Mouse (Mus musculus): ENCODE data around the gene Tmem253.

DNA sequence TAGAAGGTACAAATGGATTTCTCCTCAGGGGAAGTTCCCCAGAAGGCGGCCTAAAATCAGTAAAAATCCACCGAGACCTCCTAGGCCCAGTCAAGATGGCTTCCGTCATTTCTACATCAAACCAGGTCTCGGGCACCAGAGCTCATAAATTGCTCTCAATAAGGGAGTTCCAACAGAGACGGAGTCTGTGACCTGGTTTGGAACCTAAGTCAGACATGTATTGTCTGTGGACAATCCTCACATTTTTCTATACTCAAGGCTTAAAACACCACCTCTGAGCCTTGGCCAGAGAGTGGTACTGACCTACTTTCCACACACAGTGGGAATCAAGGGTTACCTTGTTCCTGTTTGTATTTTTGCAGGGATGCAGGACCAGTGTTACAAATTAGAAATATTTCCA lies 2.9 kb upstream of the Tmem253 start:
- TF ChIP-seq CTCF (IDR thresholded peaks at IDR 0.05) (no peak), EP300 (IDR thresholded peaks at IDR 0.05) (no peak)
